Mouse (Mus musculus) liver, embryonic 16.5 days (tissue): ENCODE data around the gene Coro1c. TPM values are rescaled to one million over a fixed set of nuclear protein-coding genes. Genes with fewer than 3 reads are reported as not detected.
A peak's percentile ranks its signal among the peaks of the same experiment; 100 is the strongest.

Experiments used
- ATAC-seq: fragments of 200-750 bp; cut with Nextera tagmentation; 2 replicates; pipeline ENCODE4 v1.8.0; 2017; ENCODE audit warnings: low read depth, mild to moderate bottlenecking, moderate number of reproducible peaks, moderate library complexity
- H3K27ac ChIP-seq: fragments of 300-500 bp; sonication (generic); 2 replicates; pipeline ENCODE4 v1.5.1; 2014; ENCODE audit warnings: mild to moderate bottlenecking, low read length
- H3K27me3 ChIP-seq: fragments of 300-500 bp; sonication (generic); 2 replicates; pipeline ENCODE4 v1.6.1; 2014; ENCODE audit warnings: low read depth, low read length, mixed read lengths; ENCODE audit not compliant: control insufficient read depth, insufficient read depth
- H3K36me3 ChIP-seq: fragments of 300-500 bp; sonication (generic); 2 replicates; pipeline ENCODE4 v1.6.1; 2014; ENCODE audit warnings: mild to moderate bottlenecking; ENCODE audit not compliant: control insufficient read depth, insufficient read depth
- H3K4me1 ChIP-seq: fragments of 300-500 bp; sonication (generic); 2 replicates; pipeline ENCODE4 v1.6.1; 2014; ENCODE audit warnings: low read depth, low read length, mixed read lengths; ENCODE audit not compliant: control insufficient read depth
- H3K4me2 ChIP-seq: fragments of 300-500 bp; sonication (generic); 2 replicates; pipeline ENCODE4 v1.6.1; 2014; ENCODE audit warnings: low read depth, low read length, mixed read lengths
- H3K4me3 ChIP-seq: fragments of 300-500 bp; sonication (generic); 2 replicates; pipeline ENCODE4 v1.5.1; 2014; ENCODE audit warnings: low read depth, mild to moderate bottlenecking, low read length
- H3K9ac ChIP-seq: fragments of 300-500 bp; sonication (generic); 2 replicates; pipeline ENCODE4 v1.6.1; 2014; ENCODE audit warnings: low read depth, low read length
- H3K9me3 ChIP-seq: fragments of 300-500 bp; sonication (generic); replicated peaks from 2 replicates; pipeline ENCODE4 v1.6.1; 2016; ENCODE audit warnings: low read length; ENCODE audit not compliant: control insufficient read depth
- WGBS: fragments of 180-500 bp; shearing (Covaris S2); extraction: QIAGEN DNeasy Blood & Tissue Kit; methylation state at CpG from one replicate; pipeline ENCODE4 v1.1.7; 2014; ENCODE audit not compliant: insufficient replicate concordance; 5-methylcytosine and 5-hydroxymethylcytosine counted together
- polyA plus RNA-seq: library from polyadenylated mRNA; unstranded; fragments of >200 nt; fragmentation: Nextera tagmentation; extraction: Ambion mirVana; gene quantifications from 2 replicates; pipeline ENCODE4 v1.2.1, GENCODE M21; 2015

Gene Coro1c
- polyA plus RNA-seq, 1 experiment from 2014 or later, result 40.8 TPM

GRCm38 (mm10) chr5:113950133-113950532 lies 41.6 kb upstream of the Coro1c start:
- Histone ChIP-seq H3K27ac (no peak overlapping the region), H3K4me1 (peaks cover 27% of the 10 kb centered on the region), H3K4me2 (no peak overlapping the region), H3K9ac (no peak overlapping the region), H3K36me3 (peaks cover 48% of the 10 kb centered on the region), H3K27me3 (no peaks in the 10 kb centered on the region), H3K9me3 (no peaks in the 10 kb centered on the region), H3K4me3 (no peak overlapping the region)
- 90% methylated on average over 17 of the region's 17 CpGs for WGBS
- no peak for ATAC-seq

- Histone ChIP-seq H3K9me3 (no peaks in the 10 kb centered on the region), H3K9ac (no peak overlapping the region)
- 75% methylated on average over 2 of the region's 2 CpGs for WGBS
Observed at GRCm38 (mm10) chr5:113947280-113947679, 38.7 kb upstream of the Coro1c start.

GRCm38 (mm10) chr5:113945126-113945525 lies 36.6 kb upstream of the Coro1c start:
- peak overlapping the region; percentile 58; the same call in 1 of the 2 replicates for H3K27ac ChIP-seq
- peaks cover 74% of the 10 kb centered on the region for H3K36me3 ChIP-seq
- H3K9me3 ChIP-seq, result no peaks in the 10 kb centered on the region
- H3K27me3 ChIP-seq, result no peaks in the 10 kb centered on the region
- WGBS, result 52% methylated on average over 6 of the region's 6 CpGs
- no peak overlapping the region for H3K4me2 ChIP-seq
- ATAC-seq, result peak; percentile 47
- H3K4me1 ChIP-seq, result no peaks in the 10 kb centered on the region
- no peak overlapping the region for H3K9ac ChIP-seq
- H3K4me3 ChIP-seq, result no peak overlapping the region

More at GRCm38 (mm10) chr5:113947280-113947679, 38.7 kb upstream of the Coro1c start:
- Histone ChIP-seq H3K4me3 (no peak overlapping the region), H3K36me3 (peaks cover 62% of the 10 kb centered on the region), H3K4me2 (no peak overlapping the region), H3K27me3 (no peaks in the 10 kb centered on the region), H3K4me1 (peaks cover 17% of the 10 kb centered on the region), H3K27ac (no peak overlapping the region)
- ATAC-seq, result no peak

DNA sequence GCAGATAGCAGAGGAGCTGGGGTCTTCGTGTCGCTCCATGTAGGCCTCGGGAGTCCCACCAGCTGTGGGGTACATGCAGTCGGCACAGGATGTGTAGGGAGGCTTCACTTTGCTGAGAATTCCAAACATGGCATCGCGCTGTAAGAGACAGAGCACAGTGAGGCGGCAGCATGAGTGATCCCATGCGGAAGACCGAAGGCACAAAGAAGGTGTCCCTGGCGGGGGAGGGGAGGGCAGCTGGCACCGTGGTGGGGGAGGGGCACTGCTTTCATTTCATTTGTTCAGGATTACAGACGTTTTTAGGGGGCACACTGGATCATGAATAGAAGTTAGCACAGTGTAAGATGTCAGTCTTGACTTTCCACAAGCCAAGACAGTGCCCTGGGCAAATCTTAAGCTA lies 34.8 kb upstream of the Coro1c start:
- ATAC-seq, result no peak
- H3K36me3 ChIP-seq, result peaks cover 63% of the 10 kb centered on the region
- H3K4me1 ChIP-seq, result no peaks in the 10 kb centered on the region
- WGBS, result 90% methylated on average over 12 of the region's 12 CpGs
- no peak overlapping the region for H3K4me2 ChIP-seq
- H3K9me3 ChIP-seq, result no peaks in the 10 kb centered on the region
- no peaks in the 10 kb centered on the region for H3K27me3 ChIP-seq
- H3K9ac ChIP-seq, result no peak overlapping the region
- H3K27ac ChIP-seq, result no peak overlapping the region
- no peak overlapping the region for H3K4me3 ChIP-seq

DNA sequence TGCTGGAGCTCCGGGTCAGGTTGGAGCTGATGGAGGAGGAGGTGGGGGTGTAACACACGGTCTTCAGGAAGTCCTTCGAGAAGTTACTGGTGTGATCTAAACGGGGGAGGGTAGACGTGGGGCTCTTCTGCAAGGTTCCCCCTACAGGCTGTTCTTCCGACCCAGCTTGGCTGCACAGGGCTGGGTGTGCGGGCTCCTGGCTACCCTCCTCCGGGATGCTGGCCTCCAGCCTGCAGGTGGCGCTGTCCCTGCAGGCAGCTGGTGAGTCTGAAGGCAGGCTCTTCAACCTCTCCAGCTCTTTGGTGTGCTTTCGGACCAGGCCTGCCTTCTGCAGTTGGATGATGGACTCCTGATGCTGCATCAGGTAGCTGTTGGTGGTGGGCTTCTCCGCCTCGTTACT lies 34.0 kb upstream of the Coro1c start:
- Histone ChIP-seq H3K4me2 (no peak overlapping the region), H3K4me3 (no peak overlapping the region), H3K4me1 (no peaks in the 10 kb centered on the region), H3K9me3 (no peaks in the 10 kb centered on the region), H3K27me3 (no peaks in the 10 kb centered on the region), H3K27ac (no peak overlapping the region), H3K9ac (no peak overlapping the region), H3K36me3 (peaks cover 59% of the 10 kb centered on the region)
- whole genome bisulfite sequencing, result 78% methylated on average over 12 of the region's 12 CpGs
- ATAC-seq, result no peak

DNA sequence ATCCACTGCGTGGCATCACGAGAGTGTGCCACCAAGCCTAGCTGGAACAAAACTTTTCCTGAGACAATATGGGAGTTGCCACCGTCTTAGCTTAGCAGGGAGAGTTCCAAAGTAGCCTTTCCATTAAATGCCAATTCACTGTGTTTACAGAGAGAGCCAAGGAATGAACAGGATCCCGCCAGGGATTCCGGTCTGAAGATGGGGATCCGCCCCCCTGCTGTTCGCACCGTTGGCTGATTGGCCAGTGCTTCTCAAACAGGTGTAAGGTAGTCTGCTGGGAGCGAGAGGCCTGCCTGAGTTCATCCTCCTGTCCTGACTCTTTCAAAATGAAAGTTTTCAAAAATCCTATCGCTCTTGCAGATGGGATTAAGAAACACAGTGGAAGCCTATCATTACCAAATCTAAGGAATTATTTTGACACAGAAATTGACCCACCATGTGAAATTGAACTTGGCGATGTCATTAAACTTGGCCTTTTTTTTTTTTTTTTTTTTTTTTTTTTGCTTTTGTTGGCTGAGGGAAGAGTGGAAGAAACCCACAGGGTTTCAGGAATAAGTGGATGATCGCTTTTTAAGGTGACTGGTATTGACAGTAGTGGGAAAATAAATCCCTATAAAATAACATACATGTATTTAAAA lies 30.8 kb upstream of the Coro1c start:
- Histone ChIP-seq H3K9me3 (no peaks in the 10 kb centered on the region), H3K27me3 (no peaks in the 10 kb centered on the region), H3K9ac (no peak overlapping the region), H3K4me2 (no peak overlapping the region), H3K36me3 (peaks cover 39% of the 10 kb centered on the region), H3K27ac (no peak overlapping the region), H3K4me1 (peaks cover 3% of the 10 kb centered on the region; the same call in 1 of the 2 replicates), H3K4me3 (no peak overlapping the region)
- no peak for ATAC-seq
- WGBS, result 79% methylated on average over 12 of the region's 12 CpGs

DNA sequence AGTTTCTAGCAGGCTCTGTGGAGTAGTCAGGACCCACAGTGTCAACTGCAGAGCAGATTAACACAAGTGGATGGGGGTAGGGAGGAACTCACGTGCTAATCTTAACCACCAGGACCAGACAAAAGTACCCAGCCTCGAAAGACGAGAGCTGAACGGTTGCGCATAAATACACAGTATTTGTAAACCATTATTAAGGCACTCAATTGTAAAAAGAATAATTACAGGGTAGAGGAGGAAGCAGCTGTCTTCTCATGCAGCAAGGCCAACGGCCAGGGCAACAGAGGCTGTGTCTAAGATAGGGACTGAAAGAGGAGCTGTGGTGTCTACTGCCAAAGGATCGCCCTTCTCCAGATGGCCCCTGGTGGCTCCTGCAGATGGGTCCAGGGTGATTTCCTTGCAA lies 29.1 kb upstream of the Coro1c start:
- Histone ChIP-seq H3K4me1 (peaks cover 8% of the 10 kb centered on the region), H3K27me3 (no peaks in the 10 kb centered on the region), H3K9ac (no peak overlapping the region), H3K27ac (no peak overlapping the region), H3K36me3 (peaks cover 27% of the 10 kb centered on the region), H3K9me3 (no peaks in the 10 kb centered on the region), H3K4me3 (no peak overlapping the region), H3K4me2 (no peak overlapping the region)
- 21% methylated on average over 7 of the region's 7 CpGs for WGBS
- ATAC-seq, result 0 out of 2 replicates have a peak, but pooled peaks have one; percentile 15

DNA sequence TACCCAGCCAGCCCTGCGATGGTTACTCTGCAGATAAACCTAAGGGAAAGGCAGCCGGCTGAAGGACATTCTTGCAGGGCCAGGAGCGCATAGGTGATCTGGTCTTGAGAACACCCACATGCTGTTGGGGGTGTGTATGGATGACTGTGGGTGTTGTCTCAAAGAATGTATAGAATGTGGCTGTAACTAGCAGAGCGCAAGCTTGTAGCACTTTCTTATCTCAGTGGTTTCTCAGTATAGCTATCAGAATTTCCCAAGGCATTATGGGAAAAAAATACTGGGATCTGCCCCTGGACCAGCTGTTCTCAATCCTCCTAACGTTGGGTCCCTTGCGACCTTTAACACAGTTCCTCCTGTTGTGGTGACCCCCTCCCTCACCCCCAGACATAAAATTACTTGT lies 25.3 kb upstream of the Coro1c start:
- Histone ChIP-seq H3K36me3 (no peaks in the 10 kb centered on the region; the same call in 1 of the 2 replicates), H3K27me3 (no peaks in the 10 kb centered on the region), H3K4me2 (no peak overlapping the region), H3K27ac (no peak overlapping the region; the same call in 1 of the 2 replicates), H3K9ac (no peak overlapping the region), H3K4me1 (peaks cover 8% of the 10 kb centered on the region), H3K9me3 (no peaks in the 10 kb centered on the region), H3K4me3 (no peak overlapping the region)
- ATAC-seq, result no peak
- WGBS, result 44% methylated on average over 6 of the region's 6 CpGs

DNA sequence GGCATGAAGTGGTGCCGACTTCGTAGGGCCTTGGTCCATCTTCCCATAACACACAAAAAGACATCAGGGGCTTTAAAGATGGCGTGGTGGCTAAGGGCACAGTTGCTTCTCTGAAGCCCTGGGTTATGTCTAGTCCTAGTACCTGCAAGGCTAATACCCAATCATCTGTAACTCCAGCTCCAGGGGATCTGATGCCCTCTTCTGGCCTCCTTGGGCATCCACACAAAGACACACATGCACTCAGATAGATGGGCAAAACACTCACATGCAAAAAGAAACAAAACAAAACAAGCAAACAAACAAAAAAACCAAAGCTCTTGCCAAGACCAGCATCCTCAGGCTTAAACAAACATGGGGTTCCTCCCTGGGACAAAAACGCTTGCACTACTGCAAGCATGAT lies 24.9 kb upstream of the Coro1c start:
- Histone ChIP-seq H3K27me3 (no peaks in the 10 kb centered on the region), H3K36me3 (no peaks in the 10 kb centered on the region; the same call in 1 of the 2 replicates), H3K9me3 (no peaks in the 10 kb centered on the region), H3K4me1 (peaks cover 8% of the 10 kb centered on the region), H3K9ac (no peak overlapping the region), H3K4me3 (no peak overlapping the region), H3K4me2 (no peak overlapping the region), H3K27ac (no peak overlapping the region)
- 63% methylated on average over 4 of the region's 4 CpGs for WGBS
- no peak for ATAC-seq
